Mouse (Mus musculus) monocyte, adult 2 months (primary cell): ENCODE measurements at regions not wholly inside any gene's neighbourhood (a gene's known extent, or its start where the extent isn't known, plus 50 kb on each side); places are given as distances from the start of the nearest gene placed in this dataset.
A peak's percentile ranks its signal among the peaks of the same experiment; 100 is the strongest.

Source experiments
- DNase-seq, 2 experiments: peaks; one replicate each; pipeline ENCODE4 v3.0.0; 2022; ENCODE audit warnings: low spot score in 2 of 2, low read depth in 1 of 2

GRCm38 (mm10) chr9:60995096-60995495 is 200.8 kb downstream of the Uaca start:
- no peak for DNase-seq

DNA sequence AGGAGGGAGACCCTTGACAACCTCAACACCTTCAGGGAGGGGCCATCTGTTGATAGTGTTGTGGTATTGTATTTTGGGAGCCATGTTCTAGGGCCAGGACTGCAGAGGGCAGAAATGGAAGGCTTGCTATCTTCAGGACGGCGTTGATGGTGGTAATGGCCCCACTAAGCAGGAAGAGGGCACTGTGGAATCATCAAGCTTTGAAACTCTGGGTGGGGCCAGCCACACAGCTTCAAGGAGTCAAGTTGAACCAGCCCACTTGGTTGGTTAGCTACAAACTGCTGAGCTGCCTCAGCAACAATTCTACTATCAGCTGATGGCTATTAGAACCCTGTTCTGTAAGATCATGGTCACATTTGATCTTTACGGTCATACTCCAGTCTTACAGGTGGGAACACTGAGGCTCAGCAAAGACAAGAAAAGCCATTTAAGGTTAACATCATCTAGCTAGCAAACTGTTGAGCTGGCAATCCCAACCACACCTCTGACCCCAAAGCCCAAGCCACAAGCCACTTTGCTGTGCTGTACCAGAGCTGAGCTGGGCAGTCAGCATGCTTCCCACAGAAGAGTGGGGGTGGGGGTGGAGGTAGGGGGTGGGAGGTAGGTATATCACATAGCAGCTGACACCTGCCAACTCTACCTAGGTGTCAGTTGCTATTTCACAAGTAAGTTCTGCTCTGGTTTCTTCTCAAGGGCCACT is 203.9 kb downstream of the Uaca start:
- peak in 1 of 2 experiments; percentile 40 for DNase-seq

GRCm38 (mm10) chr9:60999001-60999529 is 204.7 kb downstream of the Uaca start:
- peak; percentile 64 to 78 for DNase-seq

DNA sequence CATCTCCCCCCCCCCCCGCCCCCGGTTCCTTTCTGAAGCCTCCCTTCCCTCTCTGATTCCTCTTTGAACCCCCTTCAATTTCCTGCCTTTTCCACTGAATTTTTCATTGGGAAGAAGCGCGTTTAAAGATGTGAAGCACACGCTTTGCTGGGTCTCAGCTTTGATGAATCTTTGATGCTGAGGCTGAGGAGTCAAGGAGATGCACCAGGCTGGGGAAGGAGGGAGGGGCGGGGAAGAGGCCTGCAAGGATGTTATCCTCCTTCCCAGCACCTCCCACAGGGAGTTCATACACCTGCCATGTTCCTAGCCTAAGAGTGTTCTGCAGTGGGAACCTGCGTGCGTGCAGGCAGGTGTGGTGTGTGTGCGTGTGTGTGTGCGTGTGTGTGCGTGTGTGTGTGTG is 205.9 kb downstream of the Uaca start:
- DNase-seq: no peak

GRCm38 (mm10) chr9:61002572-61002971 is 208.2 kb downstream of the Uaca start:
- DNase-seq: no peak

DNA sequence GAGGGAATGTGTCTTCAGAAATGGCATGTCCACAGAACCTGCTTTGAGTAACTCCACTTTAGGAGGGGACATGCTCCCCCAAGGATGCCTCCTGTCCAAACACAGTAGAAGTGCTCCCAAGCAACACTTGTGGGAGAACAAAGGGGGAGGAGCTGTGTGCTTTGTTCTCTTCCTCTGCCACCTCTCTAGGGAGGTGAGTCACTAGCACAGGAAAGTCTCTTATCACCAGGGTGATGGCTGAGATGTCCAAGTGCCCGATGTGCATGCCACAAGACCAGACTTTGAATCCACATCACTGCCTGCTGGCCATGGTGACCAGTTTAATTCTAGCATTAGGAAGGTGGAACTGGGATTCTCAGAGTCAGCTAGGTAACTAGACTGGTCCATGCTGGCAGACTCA is 214.1 kb downstream of the Uaca start:
- DNase-seq: no peak

- DNase-seq: no peak
Observed at GRCm38 (mm10) chr9:61011066-61011465, 216.7 kb downstream of the Uaca start.

GRCm38 (mm10) chr9:61012771-61013540 is 218.6 kb downstream of the Uaca start:
- DNase-seq: peak; percentile 62 to 75

DNA sequence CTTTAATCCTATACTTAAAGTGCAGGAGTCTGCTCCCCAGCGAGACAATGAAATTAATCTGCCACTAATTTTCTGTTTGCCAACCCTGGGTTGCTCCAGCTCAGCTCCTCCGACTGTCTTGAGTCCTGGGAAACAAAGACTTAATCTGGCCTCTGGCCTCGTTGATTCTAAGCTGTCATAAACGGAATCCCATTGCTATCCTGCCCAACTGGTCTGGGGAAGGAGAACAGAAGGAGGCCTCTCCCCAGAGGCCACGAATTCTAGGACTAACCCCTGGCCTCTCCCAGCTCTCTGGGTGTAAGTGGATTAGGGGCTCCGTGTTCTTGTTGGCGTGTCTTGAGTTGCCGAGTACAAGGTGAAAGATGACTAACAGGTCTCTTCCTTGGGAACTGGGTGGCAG is 219.8 kb downstream of the Uaca start:
- DNase-seq: no peak

DNA sequence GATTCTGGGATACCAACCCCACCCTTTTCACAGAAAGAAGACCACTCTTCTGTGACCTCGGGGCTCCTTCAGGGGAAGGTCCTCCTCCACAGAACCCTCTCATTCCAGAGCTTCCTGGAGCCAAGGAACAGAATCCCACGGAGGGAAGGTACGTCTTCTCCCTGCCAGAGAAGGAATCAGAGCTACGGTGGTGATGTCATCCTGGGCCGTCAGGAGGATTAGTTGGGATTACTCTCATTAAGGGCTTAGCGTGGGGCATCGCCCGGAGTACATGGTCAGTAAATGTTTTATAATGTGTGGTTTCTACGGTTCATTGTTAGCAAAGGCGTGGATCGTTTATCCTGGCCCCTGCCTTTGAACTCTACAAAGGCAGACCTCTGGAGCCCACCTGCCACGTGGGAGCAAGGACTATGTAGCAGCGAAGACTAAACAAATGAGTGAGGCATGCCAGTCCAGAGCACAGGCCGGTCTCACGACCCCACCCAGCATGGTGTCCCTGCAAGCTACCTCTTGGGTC is 221.1 kb downstream of the Uaca start:
- DNase-seq: no peak

DNA sequence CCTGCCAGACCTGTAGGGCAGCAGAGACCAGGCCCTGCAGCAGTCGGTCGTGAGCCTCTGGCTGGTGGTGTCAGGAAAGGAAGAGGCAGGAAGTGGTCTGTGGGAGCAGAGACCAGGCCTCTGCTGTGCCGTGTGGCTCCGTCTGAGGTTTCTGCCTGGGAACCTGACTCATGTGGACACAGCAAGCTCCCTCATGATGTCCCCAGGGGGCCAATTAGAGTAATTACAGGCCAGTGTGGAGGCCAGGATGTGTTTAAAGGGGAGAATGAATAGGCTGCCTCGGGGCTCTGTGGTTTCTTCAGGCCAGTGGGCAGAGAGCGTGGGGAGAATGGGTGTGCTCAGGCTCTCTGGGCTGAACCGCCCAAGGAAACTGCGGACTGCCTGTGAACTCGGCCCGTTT is 222.3 kb downstream of the Uaca start:
- no peak for DNase-seq

GRCm38 (mm10) chr9:61019938-61020337 is 225.6 kb downstream of the Uaca start:
- no peak for DNase-seq

DNA sequence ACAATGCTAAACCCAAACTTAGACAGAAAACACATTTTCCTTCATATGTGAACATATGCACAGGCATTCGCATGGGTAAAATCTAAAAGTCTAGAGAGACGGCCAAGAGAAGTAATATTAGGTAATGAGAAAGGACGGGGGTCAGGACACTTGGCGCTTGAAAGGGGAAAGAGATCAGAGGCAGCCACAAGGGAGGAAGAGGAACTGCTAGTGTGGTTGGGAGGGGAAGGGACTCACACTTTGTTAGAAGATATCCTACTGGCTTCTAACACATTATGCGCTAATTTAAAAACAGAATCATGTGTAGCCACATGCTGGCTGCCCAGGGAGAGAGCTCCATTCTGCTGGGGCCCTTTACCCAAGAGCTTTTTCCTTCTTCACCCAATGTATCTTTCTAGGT is 227.5 kb downstream of the Uaca start:
- DNase-seq: peak in 1 of 2 experiments; percentile 57

- peak; percentile 69 to 78 for DNase-seq
Observed at GRCm38 (mm10) chr9:61022371-61023026, 228.2 kb downstream of the Uaca start.

GRCm38 (mm10) chr9:61025341-61025740 is 231.0 kb downstream of the Uaca start:
- DNase-seq: peak; percentile 23 to 42

DNA sequence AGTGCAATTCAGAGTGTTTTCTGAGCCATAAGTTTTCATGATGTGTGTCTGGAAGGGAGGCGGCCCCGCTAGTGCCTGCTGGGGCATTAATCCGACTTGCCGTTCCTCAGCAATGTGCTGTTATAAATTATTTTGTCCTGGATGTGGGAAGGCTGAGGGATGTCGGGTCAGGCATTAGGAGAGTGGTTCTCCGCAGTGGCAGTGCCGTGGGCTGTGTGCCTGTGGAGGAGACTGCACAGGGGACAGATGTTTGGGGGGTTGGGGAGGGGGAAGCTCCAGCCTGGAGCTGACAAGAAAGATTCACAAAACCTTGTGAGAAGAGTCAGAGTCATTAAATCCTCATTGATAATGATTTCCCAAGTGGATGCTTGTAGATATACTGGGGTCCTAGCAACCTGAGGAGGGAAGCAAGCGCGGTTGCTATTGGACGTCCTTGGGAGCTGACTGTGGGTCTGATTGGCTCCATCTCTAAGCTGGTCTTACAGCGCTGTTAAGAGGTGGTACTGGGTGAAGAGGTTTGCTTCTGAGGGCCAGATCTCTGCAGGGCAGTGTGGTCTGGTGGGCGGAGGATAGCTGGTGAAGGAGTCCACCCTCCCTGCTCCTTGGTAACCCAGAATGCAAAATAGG is 234.5 kb downstream of the Uaca start:
- DNase-seq: no peak

GRCm38 (mm10) chr9:61031699-61032447 is 237.5 kb downstream of the Uaca start:
- no peak for DNase-seq

DNA sequence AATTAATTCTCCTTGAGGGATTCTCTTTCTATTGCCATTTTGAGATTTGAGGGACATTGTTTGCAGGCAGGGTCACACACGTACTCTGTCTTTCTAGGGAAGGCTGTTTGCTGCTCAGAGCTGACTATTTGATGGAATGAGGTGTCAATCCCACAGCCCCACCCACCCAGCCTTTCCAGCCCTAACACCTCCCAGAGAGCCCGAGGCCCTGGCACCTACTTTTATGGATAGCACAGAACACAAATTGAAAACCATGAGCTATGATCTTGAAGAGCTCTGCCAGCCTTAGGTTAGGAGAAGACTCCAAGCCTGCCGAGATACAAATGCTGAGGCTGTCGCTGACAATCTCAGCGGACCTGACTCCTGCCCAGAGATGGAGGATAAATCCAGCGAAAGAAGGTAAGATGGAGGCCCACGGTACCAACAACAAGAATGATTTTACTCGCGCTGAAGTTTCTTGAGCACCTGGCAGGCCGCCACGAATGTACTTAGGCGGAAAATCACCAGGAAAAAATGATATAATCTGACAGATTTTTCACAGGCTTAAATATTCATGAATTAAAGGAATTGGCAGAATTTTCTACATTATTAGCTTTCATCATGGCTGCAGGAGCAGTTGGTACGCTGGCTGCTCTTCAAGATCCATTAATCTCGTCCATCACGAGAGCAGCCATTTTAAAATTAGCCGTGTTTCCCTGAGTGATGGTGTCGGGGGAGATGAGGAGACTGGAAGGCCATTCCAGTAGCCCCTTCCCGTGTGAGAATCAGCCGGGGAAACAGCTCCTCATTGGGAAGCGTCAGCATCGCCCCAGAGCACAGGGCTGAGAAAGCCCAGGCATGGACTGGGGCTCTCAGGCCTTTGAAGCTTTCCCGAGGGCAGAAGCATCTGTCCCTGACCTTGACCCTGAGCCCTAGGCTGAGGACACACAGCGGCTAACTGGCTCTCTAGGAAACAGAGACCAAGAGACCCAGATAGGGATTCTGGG is 238.4 kb downstream of the Uaca start:
- DNase-seq: no peak

GRCm38 (mm10) chr9:61033593-61033992 is 239.3 kb downstream of the Uaca start:
- no peak for DNase-seq
